Mouse (Mus musculus) liver, adult (tissue): ENCODE data around the gene Hspa1b.
A peak's percentile ranks its signal among the peaks of the same experiment; 100 is the strongest.

Experiments
- GATA4 ChIP-seq: IDR thresholded peaks from 2 replicates; pipeline ENCODE4 v1.6.1; 2014; ENCODE audit warnings: mild to moderate bottlenecking, low read length; ENCODE audit not compliant: insufficient replicate concordance

Gene Hspa1b

DNA sequence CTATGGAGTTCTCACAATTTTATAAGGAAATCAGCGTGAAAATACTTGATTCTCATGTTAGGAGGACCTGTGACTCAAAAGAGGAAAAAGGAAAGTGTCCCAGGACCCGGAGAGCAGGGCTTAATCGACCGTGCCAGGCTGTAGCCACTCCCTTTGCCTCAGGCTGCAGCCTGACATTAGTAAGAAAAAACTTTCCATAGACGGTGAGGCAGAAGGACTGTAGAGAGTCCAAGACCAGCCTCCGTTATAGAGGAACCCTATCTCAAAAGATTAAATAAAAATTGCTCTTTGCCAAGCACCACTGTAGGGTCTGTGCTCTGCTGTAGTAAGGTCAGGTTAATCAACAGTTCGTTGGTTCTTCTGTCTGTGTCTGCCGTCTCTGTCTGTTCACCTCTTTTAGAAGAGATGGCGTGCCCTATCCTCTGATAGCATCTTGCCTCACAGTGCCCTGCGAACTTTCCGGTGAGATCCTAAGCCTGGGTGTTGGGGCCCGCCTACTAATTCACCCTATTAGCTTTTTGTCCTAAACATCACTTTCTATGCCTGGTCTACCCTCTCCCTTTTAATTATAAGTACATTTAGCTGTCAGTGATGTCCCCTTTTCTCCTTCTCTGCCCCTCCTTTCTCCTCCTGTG, 960 bp upstream of the Hspa1b start:
- no peak for TF ChIP-seq GATA4

GRCm38 (mm10) chr17:34956340-34956739, 2.7 kb downstream of the Hspa1b start:
- no peak for TF ChIP-seq GATA4

- no peak for TF ChIP-seq GATA4
Measured at GRCm38 (mm10) chr17:34955884-34956283, 3.2 kb downstream of the Hspa1b start.

DNA sequence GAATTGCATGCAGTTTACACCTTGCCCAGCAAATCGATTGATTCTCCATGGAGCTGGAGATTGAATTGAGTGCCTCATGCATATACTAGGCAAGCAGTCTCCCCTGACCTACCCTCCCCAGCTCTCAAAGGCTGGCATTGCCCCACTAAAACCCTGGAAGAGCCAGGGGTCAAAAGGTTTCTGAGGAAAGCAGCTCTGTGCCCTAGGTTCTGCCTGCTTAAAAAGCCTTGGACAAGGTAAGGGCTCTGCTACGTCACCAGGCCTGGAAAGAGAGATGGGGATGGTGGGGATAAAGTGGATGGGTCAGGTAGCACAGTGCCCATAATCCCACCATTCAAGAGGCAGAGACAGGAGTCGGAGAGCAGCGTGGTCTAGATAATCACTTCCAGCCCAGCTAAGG, 4.2 kb downstream of the Hspa1b start:
- TF ChIP-seq GATA4 = no peak

GRCm38 (mm10) chr17:34953904-34954303, 5.1 kb downstream of the Hspa1b start:
- TF ChIP-seq GATA4 = no peak

DNA sequence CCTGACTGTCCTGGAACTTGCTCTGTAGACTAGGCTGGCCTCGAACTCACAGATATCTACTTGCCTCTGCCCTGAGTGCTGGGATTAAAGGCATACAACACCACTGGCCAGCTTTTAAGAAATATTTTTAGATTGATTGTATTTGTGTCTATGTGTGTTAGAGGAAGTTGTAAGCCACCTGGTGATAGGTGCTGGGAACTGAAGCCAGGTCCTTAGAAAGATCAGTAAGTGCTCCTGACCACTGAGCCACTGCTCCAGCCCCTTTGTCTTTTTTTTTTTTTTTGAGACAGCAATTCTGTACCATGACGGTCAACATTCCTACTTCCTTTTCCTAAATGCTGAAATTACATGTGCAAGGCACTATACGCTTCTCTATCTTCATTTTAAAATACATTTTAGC, 5.8 kb downstream of the Hspa1b start:
- no peak for TF ChIP-seq GATA4

- TF ChIP-seq GATA4 = peak; percentile 7; the same call in 1 of the 2 replicates
Measured at GRCm38 (mm10) chr17:34952378-34953040, 6.5 kb downstream of the Hspa1b start.

GRCm38 (mm10) chr17:34951636-34952377, 7.2 kb downstream of the Hspa1b start:
- no peak for TF ChIP-seq GATA4

DNA sequence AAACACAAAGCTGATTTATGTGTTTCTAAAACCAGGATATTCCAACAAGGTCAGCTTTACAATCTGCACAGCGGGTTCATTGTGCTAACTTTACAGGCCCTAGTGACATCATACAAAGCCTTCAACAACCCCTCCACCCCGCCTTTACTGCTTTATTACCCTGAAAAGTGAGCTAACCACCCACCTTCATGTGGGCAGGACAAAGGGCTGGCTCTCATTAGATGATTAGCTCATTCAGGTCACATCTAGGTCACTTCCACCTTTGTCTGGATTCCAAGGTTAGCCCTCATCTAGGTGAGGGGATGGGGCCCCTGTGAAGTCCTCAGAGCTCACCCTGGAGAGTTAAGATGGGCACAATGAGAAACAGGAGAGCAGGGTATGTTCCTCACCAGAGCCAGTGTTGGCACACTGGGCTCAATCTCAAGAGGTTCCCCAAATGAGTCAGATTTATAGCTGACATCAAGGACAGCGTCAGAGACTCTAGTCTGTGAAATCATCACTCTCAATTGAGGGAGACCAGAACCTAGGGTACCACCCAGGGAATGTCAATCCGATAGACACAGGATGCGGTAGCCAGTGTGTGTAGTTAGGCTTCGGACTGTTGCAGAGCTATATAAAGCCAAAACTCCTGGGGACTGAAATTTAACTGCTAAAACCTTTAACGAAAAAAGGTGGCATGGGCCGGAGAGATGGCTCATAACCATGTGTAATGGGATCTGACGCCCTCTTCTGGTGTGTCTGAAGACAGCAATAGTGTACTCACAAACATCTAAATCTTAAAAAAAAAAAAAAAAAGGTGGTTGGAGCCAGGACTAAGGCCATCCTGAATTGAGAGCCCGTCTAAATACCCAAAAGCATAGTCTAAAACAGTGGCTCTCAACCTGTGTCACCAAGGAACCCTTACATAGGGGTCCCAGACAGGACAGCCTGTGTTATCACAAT, 8.3 kb downstream of the Hspa1b start:
- TF ChIP-seq GATA4 = no peak

DNA sequence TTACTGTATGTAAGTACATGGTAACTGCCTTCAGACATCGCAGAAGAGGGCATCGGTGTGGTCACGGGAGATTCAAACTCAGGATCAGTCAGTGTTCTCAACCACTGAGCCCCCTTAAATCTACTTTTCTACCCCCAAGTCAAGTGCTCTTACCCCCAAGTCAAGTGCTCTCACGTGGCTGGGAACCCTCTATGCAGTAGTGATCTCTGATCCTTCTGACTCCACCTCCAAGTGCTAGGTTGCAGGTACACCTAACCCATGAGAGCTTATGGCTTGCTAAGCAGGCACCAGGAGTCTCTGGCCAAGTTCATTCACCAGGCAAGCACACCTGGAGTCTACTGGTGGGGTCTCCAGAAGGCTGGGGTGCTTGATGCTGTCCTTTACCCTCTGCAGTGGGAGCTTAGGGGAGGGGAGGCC, 9.5 kb downstream of the Hspa1b start:
- no peak for TF ChIP-seq GATA4

DNA sequence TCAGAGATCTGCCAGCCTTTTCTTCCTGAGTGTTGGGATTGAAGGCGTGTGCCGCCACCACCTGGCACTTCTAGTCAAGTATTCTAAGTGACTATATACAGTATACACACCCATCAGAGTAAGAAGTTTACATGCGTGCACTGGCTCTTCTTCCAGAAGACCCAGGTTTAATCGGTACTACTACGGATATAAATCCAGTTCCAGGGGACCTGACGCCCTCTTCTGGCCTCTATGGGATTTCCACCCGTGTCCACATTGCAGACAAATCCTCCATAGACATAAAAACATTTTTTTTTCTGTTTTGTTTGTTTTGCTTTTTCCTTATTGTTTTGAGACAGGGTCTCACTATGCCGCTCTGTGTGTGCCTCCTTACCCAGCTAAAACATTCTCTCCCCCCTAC, 11.4 kb downstream of the Hspa1b start:
- no peak for TF ChIP-seq GATA4

DNA sequence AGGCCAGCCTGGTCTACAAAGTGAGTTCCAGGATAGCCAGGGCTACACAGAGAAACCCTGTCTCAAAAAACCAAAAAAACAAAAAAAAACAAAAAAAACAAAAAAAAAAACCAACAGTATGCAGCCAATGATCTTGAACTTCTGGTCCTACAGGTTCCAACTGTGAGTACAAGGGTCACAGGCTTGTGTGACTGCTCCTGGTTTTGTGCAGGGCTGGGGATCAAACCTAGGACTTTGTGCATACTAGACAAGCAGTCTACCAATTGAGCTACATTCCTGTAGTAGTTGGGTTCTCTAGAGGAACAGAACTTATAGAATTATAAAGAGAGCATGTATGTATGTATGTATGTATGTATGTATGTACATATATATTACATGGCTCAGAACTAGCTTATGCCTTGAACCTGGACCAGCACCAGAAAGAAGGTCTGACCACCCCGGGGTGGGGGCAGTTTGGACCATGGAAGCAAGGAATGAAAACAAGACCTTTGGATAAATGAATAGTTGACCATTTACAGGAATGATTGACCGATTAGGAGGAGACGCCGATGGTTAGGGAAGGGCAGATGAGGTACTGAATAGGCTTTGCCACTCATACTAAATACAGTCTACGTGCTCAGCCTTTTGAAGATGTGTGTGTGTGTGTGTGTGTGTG, 12.4 kb downstream of the Hspa1b start:
- TF ChIP-seq GATA4 = no peak

DNA sequence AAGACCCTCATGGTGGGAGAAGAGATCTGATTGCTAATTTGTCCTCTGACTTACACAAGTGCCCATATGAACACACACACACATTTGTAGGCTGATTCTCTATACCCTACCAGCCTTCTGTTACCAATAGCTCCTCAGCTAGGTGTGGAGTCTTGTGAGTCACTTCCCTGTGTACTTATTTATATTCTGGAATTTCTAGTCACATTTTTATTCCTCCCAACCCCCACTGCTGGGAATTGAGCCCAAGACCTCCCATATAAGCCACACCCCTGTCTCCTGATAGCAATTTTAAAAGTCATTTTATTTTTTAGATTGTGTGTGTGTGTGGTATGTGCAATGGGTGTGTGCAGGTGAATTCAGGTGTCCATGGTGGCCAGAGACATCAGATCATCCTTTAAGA, 14.7 kb downstream of the Hspa1b start:
- no peak for TF ChIP-seq GATA4

- TF ChIP-seq GATA4 = no peak
Measured at GRCm38 (mm10) chr17:34943128-34943815, 15.8 kb downstream of the Hspa1b start.
